Mouse (Mus musculus): ENCODE results near the gene Ube2j2. TPM values are rescaled to one million over a fixed set of nuclear protein-coding genes. Genes with fewer than 3 reads are reported as not detected.

Gene Ube2j2
- polyA plus RNA-seq, 1 experiment from 2014 or later, result 100 TPM

GRCm38 (mm10) chr4:155907003-155907402, 36.6 kb upstream of the Ube2j2 start:
- Histone ChIP-seq H3K4me2 (no peak overlapping the region), H3K4me3 (replicated peaks) (no peak overlapping the region), H3K27me3 (replicated peaks) (no peaks in the 10 kb centered on the region), H3K9ac (no peak overlapping the region), H3K27ac (no peak overlapping the region), H3K9me3 (no peaks in the 10 kb centered on the region), H3K4me1 (no peaks in the 10 kb centered on the region), H3K36me3 (peaks cover 25% of the 10 kb centered on the region)
- 79% methylated on average over 11 of the region's 11 CpGs for WGBS
- ATAC-seq (ENCODE audit: insufficient read depth, low FRiP score, low read depth), result no peak

DNA sequence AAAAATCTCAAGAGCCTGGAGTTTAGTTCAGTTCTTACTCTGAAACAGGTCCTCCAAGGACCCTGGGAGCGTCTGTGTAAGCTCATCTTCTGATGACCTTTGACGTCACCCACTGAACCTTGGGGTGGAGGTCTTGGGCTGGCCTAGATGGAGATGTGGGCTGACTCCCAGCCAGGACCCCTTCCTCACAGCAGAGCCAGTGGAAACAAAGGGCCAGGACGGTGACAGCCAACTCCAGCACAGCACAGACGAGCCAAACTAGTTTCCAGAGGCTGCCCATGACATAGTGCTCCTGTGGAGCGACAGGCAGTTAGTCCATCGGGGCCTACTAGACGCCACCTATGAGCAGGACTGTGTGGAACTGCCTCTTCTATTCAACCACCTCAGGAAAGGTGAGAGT, 35.4 kb upstream of the Ube2j2 start:
- no peaks in the 10 kb centered on the region for H3K9me3 ChIP-seq
- no peaks in the 10 kb centered on the region for H3K4me1 ChIP-seq
- no peak for ATAC-seq (ENCODE audit: insufficient read depth, low FRiP score, low read depth)
- no peak overlapping the region for H3K27ac ChIP-seq
- H3K9ac ChIP-seq, result no peak overlapping the region
- 69% methylated on average over 7 of the region's 7 CpGs for WGBS
- no peak overlapping the region for H3K4me3 ChIP-seq (replicated peaks)
- H3K4me2 ChIP-seq, result no peak overlapping the region
- H3K27me3 ChIP-seq (replicated peaks), result no peaks in the 10 kb centered on the region
- peaks cover 13% of the 10 kb centered on the region for H3K36me3 ChIP-seq

GRCm38 (mm10) chr4:155908751-155909150, 34.9 kb upstream of the Ube2j2 start:
- Histone ChIP-seq H3K4me1 (no peaks in the 10 kb centered on the region), H3K9ac (no peak overlapping the region), H3K4me2 (no peak overlapping the region), H3K9me3 (no peaks in the 10 kb centered on the region), H3K4me3 (replicated peaks) (no peak overlapping the region), H3K27me3 (replicated peaks) (no peaks in the 10 kb centered on the region), H3K27ac (no peak overlapping the region), H3K36me3 (peaks cover 8% of the 10 kb centered on the region)
- WGBS, result 80% methylated on average over 4 of the region's 4 CpGs
- no peak for ATAC-seq (ENCODE audit: insufficient read depth, low FRiP score, low read depth)

DNA sequence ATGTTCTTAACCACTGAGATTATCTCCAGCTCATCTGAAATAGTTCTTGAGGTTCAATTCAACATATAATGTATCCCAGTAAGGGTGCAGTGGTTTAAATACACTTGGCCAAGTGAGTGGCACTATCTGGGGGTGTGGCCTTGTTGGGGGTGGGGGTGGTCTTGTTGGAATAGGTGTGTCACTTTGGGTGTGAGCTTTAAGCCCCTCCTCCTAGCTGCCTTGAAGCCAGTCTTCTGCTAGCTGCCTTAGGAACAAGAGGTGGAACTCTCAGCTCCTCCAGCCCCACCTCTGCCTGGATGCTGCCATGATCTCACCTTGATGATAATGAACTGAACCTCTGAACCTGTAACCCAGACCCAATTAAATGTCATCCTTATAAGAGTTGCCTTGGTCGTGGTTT, 11.6 kb upstream of the Ube2j2 start:
- no peaks in the 10 kb centered on the region for H3K36me3 ChIP-seq
- no peak overlapping the region for H3K4me3 ChIP-seq (replicated peaks)
- 58% methylated on average over 1 of the region's 1 CpGs for WGBS
- H3K27me3 ChIP-seq (replicated peaks), result no peaks in the 10 kb centered on the region
- no peak for ATAC-seq (ENCODE audit: insufficient read depth, low FRiP score, low read depth)
- H3K27ac ChIP-seq, result no peak overlapping the region
- H3K4me2 ChIP-seq, result no peak overlapping the region
- H3K9ac ChIP-seq, result no peak overlapping the region
- no peaks in the 10 kb centered on the region for H3K9me3 ChIP-seq
- H3K4me1 ChIP-seq, result no peaks in the 10 kb centered on the region

DNA sequence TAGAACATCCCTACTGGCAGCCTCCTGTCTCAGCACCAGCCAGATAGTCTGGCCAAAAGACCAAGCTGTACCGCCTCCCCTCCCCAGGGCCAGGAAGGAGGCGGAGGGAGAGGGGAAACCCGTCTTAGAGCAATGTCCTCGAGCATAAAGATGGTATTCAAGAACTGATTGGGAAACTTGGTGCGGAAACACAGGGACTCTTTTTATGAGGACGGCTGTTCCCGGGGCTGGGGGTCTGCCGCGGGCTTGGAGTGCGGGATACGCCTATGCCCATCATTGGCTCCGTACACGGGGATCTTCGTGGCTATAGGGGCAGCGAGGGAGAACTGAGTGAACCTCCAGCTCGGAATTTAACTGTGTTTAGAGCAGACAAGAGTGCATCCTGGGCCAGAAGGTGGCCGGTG, 580 bp upstream of the Ube2j2 start:
- peak overlapping the region; percentile 88 for H3K4me2 ChIP-seq
- 1% methylated on average over 17 of the region's 17 CpGs for WGBS
- peaks cover 6% of the 10 kb centered on the region; the same call in 1 of the 2 replicates for H3K36me3 ChIP-seq
- peaks cover 15% of the 10 kb centered on the region for H3K4me1 ChIP-seq
- peak overlapping the region; percentile 95 for H3K4me3 ChIP-seq (replicated peaks)
- peak overlapping the region; percentile 70 for H3K9ac ChIP-seq
- no peaks in the 10 kb centered on the region for H3K9me3 ChIP-seq
- no peaks in the 10 kb centered on the region for H3K27me3 ChIP-seq (replicated peaks)
- ATAC-seq (ENCODE audit: insufficient read depth, low FRiP score, low read depth), result peak; percentile 8; the same call in 1 of the 2 replicates
- peak overlapping the region; percentile 87 for H3K27ac ChIP-seq

DNA sequence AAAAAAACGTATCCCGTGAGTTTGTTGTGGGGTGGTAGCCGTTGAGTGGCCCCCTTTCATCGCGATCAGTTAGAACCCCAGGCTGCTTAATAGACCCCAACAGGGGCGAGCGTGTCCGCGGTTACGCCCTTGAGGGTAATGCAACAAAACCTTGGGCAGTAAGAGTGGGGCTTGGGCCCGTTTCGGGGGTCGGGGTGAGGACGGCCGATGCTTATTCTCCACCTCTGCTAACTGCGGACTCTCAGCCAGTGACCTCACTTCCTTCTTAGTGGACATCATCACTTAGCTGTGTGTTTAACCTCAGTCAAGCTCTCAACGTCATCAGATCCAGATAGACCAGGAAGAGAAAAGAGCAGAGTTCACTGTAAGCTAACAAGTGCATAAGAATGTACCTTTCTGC, 640 bp downstream of the Ube2j2 start:
- WGBS, result 0% methylated on average over 17 of the region's 17 CpGs
- peaks cover 14% of the 10 kb centered on the region; the same call in 1 of the 2 replicates for H3K36me3 ChIP-seq
- H3K27ac ChIP-seq, result peak overlapping the region; percentile 49; the same call in 1 of the 2 replicates
- H3K9me3 ChIP-seq, result no peaks in the 10 kb centered on the region
- H3K4me3 ChIP-seq (replicated peaks), result peak overlapping the region; percentile 95
- peak overlapping the region; percentile 82 for H3K9ac ChIP-seq
- ATAC-seq (ENCODE audit: insufficient read depth, low FRiP score, low read depth), result no peak
- no peaks in the 10 kb centered on the region for H3K27me3 ChIP-seq (replicated peaks)
- peaks cover 15% of the 10 kb centered on the region for H3K4me1 ChIP-seq
- H3K4me2 ChIP-seq, result peak overlapping the region; percentile 71

- no peak overlapping the region for H3K4me3 ChIP-seq (replicated peaks)
These were observed 3.5 kb downstream of the Ube2j2 start for GRCm38 (mm10) chr4:155947094-155947493.

GRCm38 (mm10) chr4:155955491-155955890, 11.9 kb downstream of the Ube2j2 start:
- Histone ChIP-seq H3K9ac (no peak overlapping the region), H3K27me3 (replicated peaks) (no peaks in the 10 kb centered on the region), H3K9me3 (no peaks in the 10 kb centered on the region), H3K4me1 (no peaks in the 10 kb centered on the region), H3K27ac (no peak overlapping the region), H3K36me3 (peaks cover 52% of the 10 kb centered on the region), H3K4me3 (replicated peaks) (no peak overlapping the region), H3K4me2 (no peak overlapping the region)
- WGBS, result 94% methylated on average over 6 of the region's 6 CpGs
- ATAC-seq (ENCODE audit: insufficient read depth, low FRiP score, low read depth), result no peak

More at GRCm38 (mm10) chr4:155947094-155947493, 3.5 kb downstream of the Ube2j2 start:
- ATAC-seq (ENCODE audit: insufficient read depth, low FRiP score, low read depth), result no peak
- H3K27me3 ChIP-seq (replicated peaks), result no peaks in the 10 kb centered on the region
- peaks cover 32% of the 10 kb centered on the region for H3K36me3 ChIP-seq
- H3K4me1 ChIP-seq, result peaks cover 15% of the 10 kb centered on the region
- no peaks in the 10 kb centered on the region for H3K9me3 ChIP-seq
- H3K4me2 ChIP-seq, result no peak overlapping the region
- H3K27ac ChIP-seq, result no peak overlapping the region
- H3K9ac ChIP-seq, result no peak overlapping the region

DNA sequence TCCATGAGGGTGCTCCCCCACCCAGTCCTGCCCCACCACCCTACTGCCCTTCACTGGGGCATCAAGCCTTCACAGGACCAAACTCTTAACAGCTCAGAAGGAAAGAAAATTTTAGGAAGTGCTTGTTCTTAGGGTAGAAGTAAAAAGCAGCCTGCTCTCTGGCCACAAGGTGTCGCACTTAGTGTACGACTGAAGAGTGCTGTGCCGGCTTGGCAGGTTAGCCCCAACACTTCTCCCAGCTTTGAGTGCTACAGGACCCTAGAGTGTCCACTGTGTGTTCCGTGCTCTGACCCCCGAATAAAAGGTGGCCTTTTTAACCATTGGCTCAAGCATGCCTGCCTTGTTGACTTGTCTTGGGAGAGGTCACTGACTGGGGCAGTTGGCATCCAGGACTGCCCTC, 15.6 kb downstream of the Ube2j2 start:
- H3K9ac ChIP-seq, result no peak overlapping the region
- no peak overlapping the region for H3K4me3 ChIP-seq (replicated peaks)
- no peak overlapping the region for H3K27ac ChIP-seq
- peaks cover 26% of the 10 kb centered on the region for H3K36me3 ChIP-seq
- H3K4me2 ChIP-seq, result no peak overlapping the region
- H3K9me3 ChIP-seq, result no peaks in the 10 kb centered on the region
- no peaks in the 10 kb centered on the region for H3K27me3 ChIP-seq (replicated peaks)
- 8% methylated on average over 5 of the region's 5 CpGs for WGBS
- H3K4me1 ChIP-seq, result peaks cover 16% of the 10 kb centered on the region; the same call in 1 of the 2 replicates
- no peak for ATAC-seq (ENCODE audit: insufficient read depth, low FRiP score, low read depth)

DNA sequence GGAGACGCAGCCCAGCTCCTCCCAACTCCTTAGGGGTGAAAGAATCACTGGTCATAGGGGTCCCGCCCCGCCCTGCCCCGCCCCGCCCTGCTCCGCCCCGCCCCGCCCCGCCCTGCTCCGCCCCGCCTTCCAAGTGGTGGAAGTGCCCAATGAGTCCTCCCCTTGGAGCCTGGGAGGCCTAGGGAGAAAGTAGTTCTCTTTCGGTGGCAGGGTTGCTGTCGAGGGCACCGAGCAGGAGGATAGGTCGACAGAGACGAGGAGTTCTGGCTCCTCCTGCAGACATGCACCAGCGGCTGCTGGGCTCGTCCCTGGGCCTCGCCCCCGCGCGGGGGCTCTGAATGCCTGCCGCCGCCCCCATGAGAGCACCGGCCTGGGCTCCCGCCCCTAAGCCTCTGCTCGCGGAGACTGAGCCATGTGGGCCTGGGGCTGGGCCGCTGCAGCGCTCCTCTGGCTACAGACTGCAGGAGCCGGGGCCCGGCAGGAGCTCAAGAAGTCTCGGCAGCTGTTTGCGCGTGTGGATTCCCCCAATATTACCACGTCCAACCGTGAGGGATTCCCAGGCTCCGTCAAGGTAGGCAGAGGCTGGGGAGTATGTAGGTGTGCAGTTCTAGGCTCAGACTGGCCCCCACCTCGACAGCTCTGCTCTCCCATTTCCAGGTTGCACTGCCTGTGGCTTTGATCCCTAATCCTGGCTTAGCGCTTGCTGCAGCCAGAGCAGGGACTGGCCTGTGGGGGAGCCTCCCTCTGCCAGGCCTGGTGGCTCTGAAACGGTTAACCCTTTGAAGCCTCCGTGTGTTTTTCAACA, 18.7 kb downstream of the Ube2j2 start, which contains the start of gene C1qtnf12:
Gene C1qtnf12, plus strand, starts transcription at position 152 of the 805 bp plus-strand sequence.
- Histone ChIP-seq H3K4me2 (peak within 1 kb of the TSS; percentile 94), H3K36me3 (peaks cover 31% of the 10 kb centered on the region), H3K9ac (peak within 1 kb of the TSS; percentile 53), H3K27ac (peak within 1 kb of the TSS; percentile 78), H3K4me1 (peaks cover 16% of the 10 kb centered on the region; the same call in 1 of the 2 replicates), H3K9me3 (no peaks in the 10 kb centered on the region), H3K4me3 (replicated peaks) (peak within 1 kb of the TSS; percentile 59), H3K27me3 (replicated peaks) (no peaks in the 10 kb centered on the region)
- ATAC-seq (ENCODE audit: insufficient read depth, low FRiP score, low read depth), result peak; percentile 84
- 1% methylated on average over 41 of the region's 42 CpGs for WGBS

GRCm38 (mm10) chr4:155963106-155963505, 19.5 kb downstream of the Ube2j2 start:
- Histone ChIP-seq H3K27me3 (replicated peaks) (no peaks in the 10 kb centered on the region), H3K4me1 (peaks cover 16% of the 10 kb centered on the region; the same call in 1 of the 2 replicates), H3K4me3 (replicated peaks) (peak overlapping the region; percentile 59), H3K4me2 (peak overlapping the region; percentile 94), H3K36me3 (peaks cover 24% of the 10 kb centered on the region), H3K27ac (no peak overlapping the region), H3K9ac (no peak overlapping the region), H3K9me3 (no peaks in the 10 kb centered on the region)
- 58% methylated on average over 7 of the region's 7 CpGs for WGBS
- ATAC-seq (ENCODE audit: insufficient read depth, low FRiP score, low read depth), result no peak

GRCm38 (mm10) chr4:155964396-155964795, 20.8 kb downstream of the Ube2j2 start:
- Histone ChIP-seq H3K27me3 (replicated peaks) (no peaks in the 10 kb centered on the region), H3K4me2 (no peak overlapping the region), H3K27ac (no peak overlapping the region), H3K9ac (no peak overlapping the region), H3K9me3 (no peaks in the 10 kb centered on the region), H3K4me3 (replicated peaks) (no peak overlapping the region), H3K36me3 (peaks cover 18% of the 10 kb centered on the region), H3K4me1 (peaks cover 16% of the 10 kb centered on the region; the same call in 1 of the 2 replicates)
- 87% methylated on average over 11 of the region's 11 CpGs for WGBS
- ATAC-seq (ENCODE audit: insufficient read depth, low FRiP score, low read depth), result no peak
